9 mouse cellular contexts compared by ENCODE assay signal in genomic region chr4:141962811-141963685, GRCm38 (mm10). TPM values are rescaled to one million over a fixed set of nuclear protein-coding genes. Genes with fewer than 3 reads are reported as not detected.
A peak's percentile ranks its signal among the peaks of the same experiment; 100 is the strongest.
DNase-seq lines count a peak whose midpoint lies in the region; ATAC-seq and TF ChIP-seq lines count a peak whose summit lies in the region.
"Had no signal": no experiment of that assay in that cellular context is flagged by ENCODE, and none has a peak within 500 bp of the region (broad histone marks: within the 10 kb centered on the region; RNA-seq: fewer than 3 reads in every experiment).

No protein-coding gene starts in this region.

- no peak for TF ChIP-seq POLR2A in ES-Bruce4 (IDR thresholded peaks at IDR 0.05; ENCODE audit: insufficient read depth, low read length)

- no peak for ATAC-seq in heart, embryonic 14.5 days (ENCODE audit: insufficient number of reproducible peaks, insufficient read depth, low FRiP score, low read depth)
- peak; percentile 62; the same call in 1 of the 2 replicates for ATAC-seq in midbrain, embryonic 12.5 days (ENCODE audit: low FRiP score, low read depth)

- peaks cover 30% of the 10 kb centered on the region for H3K4me1 ChIP-seq in heart, embryonic 10.5 days
- H3K4me1 ChIP-seq in ES-Bruce4 (ENCODE audit: control insufficient read depth, insufficient read depth, low read length), result peaks cover 2% of the 10 kb centered on the region
- H3K4me1 ChIP-seq in heart, embryonic 14.5 days (ENCODE audit: control insufficient read depth in 2 of 2, insufficient read depth in 2 of 2, low read length in 2 of 2), result peaks cover 11 to 18% of the 10 kb centered on the region in 2 experiments; a peak in 3 of 4 replicates
- H3K4me1 ChIP-seq in midbrain, embryonic 12.5 days, result peaks cover 11% of the 10 kb centered on the region

- no peak overlapping the region for H3K9ac ChIP-seq in ES-Bruce4 (ENCODE audit: low read depth, poor library complexity, severe bottlenecking)
- no peak overlapping the region for H3K9ac ChIP-seq in heart, embryonic 14.5 days (ENCODE audit: low read length)
- H3K9ac ChIP-seq in midbrain, embryonic 12.5 days (replicated peaks), result no peak overlapping the region

- intact Hi-C loops in left cerebral cortex, postnatal 36 days (cut with DNase I), result no loop called here

- TF ChIP-seq EP300 in ES-Bruce4 (IDR thresholded peaks at IDR 0.05; ENCODE audit: insufficient read depth, low read depth, low read length), result no peak

- peak; percentile 79 for TF ChIP-seq CTCF in ES-Bruce4 (IDR thresholded peaks at IDR 0.05; ENCODE audit: low read depth, low read length)

- 9% methylated on average over 23 of the region's 23 CpGs for WGBS in heart, embryonic 10.5 days
- WGBS in heart, embryonic 14.5 days, result 9% methylated on average over 23 of the region's 23 CpGs
- WGBS in midbrain, embryonic 12.5 days, result 12% methylated on average over 23 of the region's 23 CpGs

- no peak overlapping the region for H3K27ac ChIP-seq in heart, embryonic 10.5 days
- no peak overlapping the region for H3K27ac ChIP-seq in ES-Bruce4 (ENCODE audit: insufficient read depth, low read length)
- no peak overlapping the region for H3K27ac ChIP-seq in heart, embryonic 14.5 days (replicated peaks in 1 of 2; ENCODE audit: control insufficient read depth in 1 of 2, insufficient read depth in 1 of 2, low read depth in 2 of 2, low read length in 2 of 2)
- H3K27ac ChIP-seq in midbrain, embryonic 12.5 days (replicated peaks), result no peak overlapping the region

- H3K4me3 ChIP-seq in heart, embryonic 10.5 days, result peak overlapping the region; percentile 35
- no peak overlapping the region for H3K4me3 ChIP-seq in ES-Bruce4 (ENCODE audit: low read depth, low read length)
- no peak overlapping the region for H3K4me3 ChIP-seq in heart, embryonic 14.5 days (ENCODE audit: control insufficient read depth in 1 of 2, insufficient read depth in 1 of 2, low read depth in 1 of 2, low read length in 2 of 2)
- H3K4me3 ChIP-seq in midbrain, embryonic 12.5 days, result no peak overlapping the region
- H3K4me3 ChIP-seq: megakaryocyte, embryonic 14.5 days had no signal

- H3K4me2 ChIP-seq in heart, embryonic 14.5 days (ENCODE audit: low read length), result peak overlapping the region; percentile 14
- H3K4me2 ChIP-seq in midbrain, embryonic 12.5 days (replicated peaks), result peak overlapping the region; percentile 25

- peak; percentile 88 for DNase-seq in heart, embryonic 10.5 days (ENCODE audit: low spot score)
- no peak for DNase-seq in heart, adult 9 months (ENCODE audit: low spot score in 2 of 2)
- peak; percentile 54 to 72 for DNase-seq in cerebellum, postnatal 4 days (ENCODE audit: low spot score in 2 of 2)
- peak; percentile 42 to 44 for DNase-seq in left cerebral cortex, postnatal 36 days (ENCODE audit: low spot score in 2 of 2)
- peak; percentile 52 to 82 for DNase-seq in thymus, postnatal 10 days (ENCODE audit: low spot score in 2 of 2)

- H3K9me3 ChIP-seq in heart, embryonic 10.5 days, result 0 out of 2 replicates have a peak, but pooled peaks cover 4% of the 10 kb centered on the region
- no peaks in the 10 kb centered on the region for H3K9me3 ChIP-seq in ES-Bruce4 (replicated peaks; ENCODE audit: control insufficient read depth, insufficient read depth, low read length, poor library complexity, severe bottlenecking)
- H3K9me3 ChIP-seq in heart, embryonic 14.5 days (ENCODE audit: control insufficient read depth, low read length), result peaks cover 7% of the 10 kb centered on the region; the same call in 1 of the 2 replicates
- peaks cover 4% of the 10 kb centered on the region; the same call in 1 of the 2 replicates for H3K9me3 ChIP-seq in midbrain, embryonic 12.5 days

- H3K36me3 ChIP-seq in heart, embryonic 10.5 days, result peaks cover 5% of the 10 kb centered on the region; the same call in 1 of the 2 replicates
- H3K36me3 ChIP-seq in ES-Bruce4 (ENCODE audit: control insufficient read depth, insufficient read depth, low read length, poor library complexity, severe bottlenecking), result no peaks in the 10 kb centered on the region
- no peaks in the 10 kb centered on the region for H3K36me3 ChIP-seq in heart, embryonic 14.5 days (ENCODE audit: control insufficient read depth, insufficient read depth, low read length)
- no peaks in the 10 kb centered on the region for H3K36me3 ChIP-seq in midbrain, embryonic 12.5 days

- no peaks in the 10 kb centered on the region for H3K27me3 ChIP-seq in heart, embryonic 10.5 days (ENCODE audit: insufficient read depth, poor library complexity, severe bottlenecking)
- H3K27me3 ChIP-seq in ES-Bruce4 (ENCODE audit: control insufficient read depth, insufficient read depth, low read length, poor library complexity, severe bottlenecking), result no peaks in the 10 kb centered on the region
- no peaks in the 10 kb centered on the region for H3K27me3 ChIP-seq in heart, embryonic 14.5 days (ENCODE audit: control insufficient read depth, insufficient read depth, low read length)
- H3K27me3 ChIP-seq in midbrain, embryonic 12.5 days, result no peaks in the 10 kb centered on the region

RNA-seq across cellular contexts. Expression of gene Fhad1, which starts 51.8 kb away (rescaled TPM):
- 3.4 and 5.2 TPM in 2 replicates for polyA plus RNA-seq in heart, embryonic 10.5 days (2016; fragmentation: Nextera tagmentation; extraction: Ambion mirVana)
- 1.5 and 2.1 TPM in 2 replicates for polyA plus RNA-seq in ES-Bruce4 (2011; ENCODE audit: insufficient read depth, insufficient read length, low read depth, missing spikeins)
- 2.5 and 3.3 TPM in 2 replicates for polyA plus RNA-seq in heart, embryonic 14.5 days (2014; fragmentation: Nextera tagmentation; extraction: Ambion mirVana)
- total RNA-seq in left cerebral cortex, postnatal 36 days (2021), result 10 to 100 TPM in 1 of 2 experiments, 1 to 10 TPM in 1; 5.1 to 10.8 TPM
- polyA plus RNA-seq in midbrain, embryonic 12.5 days (2016; fragmentation: Nextera tagmentation; extraction: Ambion mirVana), result 1.9 and 2.7 TPM in 2 replicates

Comparison
In these comparisons a context has a peak if more than half of its experiments do, and no peak if none do; other contexts are left out.
1. DNase-seq: peak in heart, embryonic 10.5 days (single experiment), cerebellum, postnatal 4 days (2 of 2), left cerebral cortex, postnatal 36 days (2 of 2) and thymus, postnatal 10 days (2 of 2); none in heart, adult 9 months (0 of 2).